Mouse (Mus musculus): ENCODE results near the gene Tbc1d14.

Gene Tbc1d14

DNA sequence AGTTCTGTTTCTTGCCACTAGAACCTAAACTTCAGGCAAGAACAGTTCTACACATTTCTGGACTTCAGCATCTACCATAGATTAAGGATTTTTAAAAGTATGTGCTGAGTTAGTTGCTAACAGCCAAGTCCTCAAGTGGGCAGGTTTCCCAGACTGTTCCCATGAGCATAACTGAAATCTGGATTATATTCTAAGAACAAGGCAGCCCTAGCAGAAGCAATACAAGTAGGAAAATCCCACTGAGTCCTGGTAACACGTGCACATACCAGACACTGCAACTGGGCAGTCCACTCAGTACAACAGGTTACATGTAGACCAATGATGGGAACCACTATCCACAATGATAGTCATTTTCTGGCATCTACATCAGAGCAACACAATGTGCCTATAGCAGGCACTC is 17.3 kb downstream of the Tbc1d14 start:
- no peak for DNase-seq

DNA sequence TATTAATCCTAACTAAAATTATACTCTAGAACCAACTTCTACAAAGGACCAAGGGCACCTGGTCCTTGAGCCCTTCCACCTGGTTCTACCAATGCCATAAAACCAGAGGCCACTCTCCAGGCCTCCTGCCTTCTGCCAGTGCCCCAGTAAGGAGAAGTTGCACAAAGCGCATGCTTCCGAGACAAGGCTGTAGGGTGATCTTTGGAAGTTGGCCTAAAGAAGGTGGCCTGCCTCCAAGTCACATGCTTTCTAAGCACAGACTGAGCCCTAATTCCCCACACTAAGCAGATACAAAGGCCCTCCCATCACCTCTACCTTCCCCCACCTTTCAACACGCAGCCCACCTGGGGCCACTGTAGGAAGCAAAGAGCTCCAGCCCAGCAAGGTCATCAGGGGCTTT is 17.8 kb downstream of the Tbc1d14 start:
- DNase-seq: no peak

DNA sequence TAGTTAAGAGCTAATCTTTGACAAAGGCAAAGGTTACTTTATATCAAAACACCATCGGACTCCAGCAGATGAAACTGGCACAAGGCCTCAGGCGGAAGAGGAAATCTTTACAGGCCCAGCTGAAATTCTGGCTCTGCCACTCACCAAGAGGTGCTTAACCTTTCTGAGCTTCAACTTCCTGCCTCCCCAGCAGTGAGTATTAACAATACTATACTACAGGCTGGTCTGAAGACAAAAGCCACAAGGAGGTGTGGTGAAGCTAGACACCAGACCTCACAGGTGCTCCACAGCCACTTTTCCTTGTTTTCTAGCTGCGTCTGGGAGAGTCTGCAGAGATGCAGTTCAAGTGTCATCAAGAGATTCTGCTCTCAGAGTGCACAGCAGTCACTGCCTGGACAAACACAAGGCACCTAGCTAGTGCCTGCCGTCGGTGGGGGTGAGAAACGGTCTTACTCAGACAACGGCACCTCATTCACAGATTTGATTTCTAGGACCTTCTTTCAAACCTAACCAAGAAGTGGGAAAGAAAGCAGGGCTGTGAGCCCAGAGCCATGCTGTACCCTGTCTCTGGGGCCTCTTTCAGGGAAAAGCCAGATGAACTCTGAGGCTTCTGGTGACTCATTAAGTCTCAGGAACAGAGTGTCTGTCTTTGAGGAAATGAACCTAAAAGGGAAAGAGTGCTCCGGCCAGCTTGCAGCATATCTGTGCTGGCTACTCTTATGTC is 18.8 kb downstream of the Tbc1d14 start:
- DNase-seq: no peak

DNA sequence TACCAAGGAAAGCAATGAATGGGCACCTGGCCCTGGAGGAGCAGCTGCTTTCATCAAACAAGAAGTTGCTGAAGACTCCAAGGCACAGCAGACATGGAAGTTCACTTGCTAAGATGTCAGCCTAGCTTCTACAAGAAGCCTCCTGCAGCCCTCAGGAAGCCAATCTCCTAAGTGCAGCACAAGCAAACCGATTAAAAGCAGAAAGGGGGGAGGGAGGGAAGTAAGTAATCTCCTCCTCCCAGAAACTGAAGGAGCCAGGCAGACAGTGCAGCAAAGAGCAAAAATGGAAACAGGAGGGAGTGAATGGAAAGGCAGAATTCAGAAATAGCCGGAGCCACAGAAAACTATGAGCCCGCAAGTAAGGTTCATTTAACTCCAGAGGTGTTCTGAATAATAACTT is 19.7 kb downstream of the Tbc1d14 start:
- DNase-seq: no peak

DNA sequence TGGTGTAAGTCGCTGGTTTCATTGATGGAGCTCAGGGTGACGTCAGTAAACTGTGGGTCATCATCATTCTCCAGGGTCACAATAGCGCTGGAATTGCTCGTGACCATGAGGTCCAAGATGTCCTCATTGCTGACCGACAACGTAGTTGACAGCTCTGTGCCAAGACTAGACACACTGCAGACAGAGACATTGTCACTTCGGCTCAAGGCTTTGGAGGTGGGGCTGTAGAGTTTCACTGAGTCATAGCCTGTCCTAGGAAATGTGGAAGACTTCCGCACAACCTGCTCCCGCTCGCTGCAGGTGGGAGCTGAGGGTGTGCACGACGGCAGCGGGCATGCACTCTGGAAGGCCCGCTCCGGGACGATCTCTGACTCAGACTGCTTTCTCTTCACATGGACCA is 21.7 kb downstream of the Tbc1d14 start:
- DNase-seq: no peak

DNA sequence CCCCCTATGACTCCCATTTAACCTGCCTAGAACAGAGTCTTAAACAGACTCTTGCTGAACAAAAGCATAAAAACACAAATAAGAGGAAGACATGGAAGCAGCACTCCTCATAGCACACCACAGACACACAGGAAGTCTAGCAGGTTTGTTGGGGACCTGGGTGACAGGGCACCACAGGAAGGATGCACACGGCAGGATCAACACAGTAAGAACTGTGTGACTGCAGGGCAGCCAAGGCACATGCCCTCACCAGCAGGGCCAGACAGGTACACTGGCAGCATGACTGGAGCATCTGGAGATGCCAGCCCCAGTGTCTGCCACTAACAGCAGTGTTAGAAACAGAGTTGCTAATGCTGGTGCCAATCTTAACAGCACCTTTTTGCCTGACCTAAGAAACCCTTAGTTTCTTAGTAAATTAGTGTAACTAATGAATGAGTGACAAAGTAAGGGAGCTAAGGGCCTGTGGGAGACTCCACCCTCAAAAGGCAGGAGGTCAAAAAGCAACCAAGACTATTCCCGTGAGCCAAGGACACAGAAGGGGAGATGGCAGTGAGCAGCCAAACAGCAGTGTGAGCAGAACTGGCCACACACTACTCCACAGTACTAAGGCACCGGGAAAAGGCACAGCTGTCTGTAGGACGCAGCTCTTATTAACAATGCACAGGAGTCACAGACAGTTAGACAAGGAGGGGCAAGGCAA is 22.4 kb downstream of the Tbc1d14 start:
- no peak for DNase-seq

DNA sequence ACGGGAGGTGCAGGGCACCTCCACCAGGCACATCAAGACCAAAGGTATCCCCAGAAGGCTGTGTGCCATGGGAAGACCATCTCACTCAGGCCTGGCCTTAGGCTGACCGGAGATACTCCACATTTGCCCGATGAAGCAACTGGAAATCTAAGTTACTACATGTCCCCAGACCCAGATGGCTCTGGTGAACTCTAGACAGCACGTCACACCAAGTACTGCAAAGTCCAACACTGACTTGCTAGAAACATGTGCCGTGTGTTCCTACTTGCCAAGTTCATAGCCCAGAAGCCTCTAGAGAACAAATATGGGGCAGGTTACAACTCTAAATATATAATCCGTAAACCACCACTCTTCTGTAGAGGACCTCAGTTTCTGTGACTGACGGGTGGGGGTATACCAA is 23.0 kb downstream of the Tbc1d14 start:
- DNase-seq: no peak

DNA sequence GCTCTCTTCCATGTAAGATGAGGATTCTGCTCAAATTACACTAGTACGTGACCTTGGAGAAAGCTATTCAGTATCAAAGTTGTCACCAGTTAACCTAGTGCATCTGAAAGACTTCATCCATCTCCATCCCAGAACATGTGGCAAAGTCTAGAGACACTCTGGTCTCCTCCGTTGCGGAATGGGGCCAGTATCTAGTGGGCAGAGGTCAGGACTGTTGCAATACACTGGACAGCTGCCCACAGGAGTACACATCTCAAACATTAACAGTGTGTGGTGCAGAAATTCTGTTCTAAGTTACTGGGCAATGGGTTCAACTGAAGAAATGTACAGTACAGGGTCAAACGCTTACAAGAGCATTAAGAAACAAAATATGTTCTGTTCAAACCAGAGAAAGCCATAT is 25.0 kb downstream of the Tbc1d14 start:
- DNase-seq: no peak

DNA sequence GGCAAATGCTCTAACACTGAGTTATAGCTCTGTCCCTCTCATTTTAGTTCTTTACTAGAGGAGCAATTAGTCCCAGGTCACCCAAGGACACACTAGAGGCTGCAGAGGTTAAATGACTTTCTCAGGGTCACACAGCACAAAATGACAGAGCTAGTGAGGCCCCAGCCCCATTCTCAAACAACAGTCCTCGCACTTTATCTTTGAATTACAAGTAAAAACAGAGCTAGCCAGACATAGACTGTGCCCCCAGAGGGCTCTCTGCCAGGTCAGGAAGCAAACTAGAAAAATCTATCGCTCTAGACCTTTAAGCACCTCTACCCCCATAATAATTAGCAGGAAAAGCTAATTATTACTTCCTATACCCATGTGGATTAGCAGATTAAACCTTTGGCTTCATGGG is 25.4 kb downstream of the Tbc1d14 start:
- DNase-seq: no peak

DNA sequence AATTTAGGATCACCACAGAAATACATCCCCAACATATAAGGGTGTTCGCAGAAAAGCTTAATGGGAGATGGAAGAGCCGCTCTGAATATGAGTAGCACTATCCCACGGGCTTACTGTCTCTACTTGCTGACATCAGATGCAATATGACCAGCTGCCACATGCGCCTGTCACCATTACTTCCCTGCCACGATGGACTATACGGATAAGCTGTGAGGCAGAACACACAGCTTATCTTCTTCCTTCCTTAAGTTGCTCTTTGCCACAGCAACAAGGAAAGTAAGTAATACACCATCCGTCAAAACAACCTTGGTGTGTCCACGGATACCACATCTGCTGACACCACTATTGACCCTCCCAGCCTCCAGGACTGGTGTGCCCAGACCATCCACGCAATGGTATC is 28.5 kb downstream of the Tbc1d14 start:
- DNase-seq: no peak

DNA sequence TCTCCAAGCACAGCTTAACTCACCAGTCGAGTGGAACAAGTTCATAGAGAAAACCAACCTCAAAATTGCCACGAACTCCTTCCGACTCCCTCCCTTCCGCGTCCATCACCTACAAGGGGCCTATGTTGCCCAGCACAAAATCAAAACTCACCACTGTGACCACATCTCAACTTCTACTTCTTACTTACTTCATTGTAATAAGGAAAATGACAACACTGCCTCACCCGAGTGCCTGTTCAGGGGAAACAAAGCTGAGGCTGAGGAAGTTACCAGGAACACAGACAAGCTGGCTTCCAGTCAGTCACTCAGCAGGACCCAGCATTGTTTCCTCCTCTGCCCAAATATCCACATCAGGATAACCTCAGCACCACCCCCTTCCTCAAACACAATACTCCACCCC is 29.3 kb downstream of the Tbc1d14 start:
- no peak for DNase-seq

DNA sequence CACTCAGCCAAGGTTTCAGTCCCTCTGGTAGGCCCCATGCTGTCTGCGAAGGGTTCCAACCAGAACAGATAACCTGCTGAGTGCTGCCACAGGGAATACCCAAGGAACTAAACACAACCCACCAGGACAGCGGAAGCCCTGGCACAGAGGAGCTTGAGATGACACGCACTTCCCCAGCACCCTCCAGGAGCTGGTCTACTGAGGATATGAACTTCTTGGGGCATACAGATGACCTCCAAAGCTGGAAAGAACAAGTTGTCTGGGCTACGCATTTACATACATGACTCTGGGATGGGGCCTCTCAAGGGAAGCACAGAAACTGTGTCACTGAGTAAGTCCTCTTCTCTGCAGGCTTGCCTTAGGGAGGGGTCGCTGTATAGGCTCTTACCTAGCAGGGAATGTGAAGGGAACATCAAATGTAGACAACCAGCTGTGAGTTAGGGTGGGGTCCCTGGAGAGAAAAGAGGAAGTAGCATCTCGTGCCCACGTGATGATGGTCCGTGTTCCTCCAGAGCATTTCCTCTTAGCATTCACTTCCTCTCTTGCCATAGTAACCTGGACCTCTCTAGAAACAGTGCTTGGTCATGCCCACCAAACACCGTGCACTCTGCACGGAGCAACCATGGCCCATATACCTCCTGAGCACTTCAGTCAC is 30.2 kb downstream of the Tbc1d14 start:
- DNase-seq: no peak

DNA sequence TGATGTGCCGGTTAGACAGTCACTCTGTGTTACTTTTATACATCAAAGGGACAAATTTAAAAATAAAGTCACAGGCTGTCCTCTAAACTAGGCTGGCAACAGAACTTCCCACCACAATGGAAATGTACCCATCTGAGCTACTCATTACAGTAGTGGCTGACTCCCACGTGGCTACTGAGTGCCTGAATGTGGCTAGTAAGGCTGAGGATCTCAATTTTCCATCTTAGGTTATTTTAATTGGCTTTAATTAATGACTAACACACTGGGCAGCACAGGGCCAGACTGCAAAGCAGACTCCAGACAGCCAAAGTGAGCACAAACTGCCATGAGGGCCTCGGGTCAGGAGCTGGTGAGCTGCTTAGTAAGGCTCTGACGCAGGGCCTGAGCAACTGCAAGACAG is 31.6 kb downstream of the Tbc1d14 start:
- no peak for DNase-seq

DNA sequence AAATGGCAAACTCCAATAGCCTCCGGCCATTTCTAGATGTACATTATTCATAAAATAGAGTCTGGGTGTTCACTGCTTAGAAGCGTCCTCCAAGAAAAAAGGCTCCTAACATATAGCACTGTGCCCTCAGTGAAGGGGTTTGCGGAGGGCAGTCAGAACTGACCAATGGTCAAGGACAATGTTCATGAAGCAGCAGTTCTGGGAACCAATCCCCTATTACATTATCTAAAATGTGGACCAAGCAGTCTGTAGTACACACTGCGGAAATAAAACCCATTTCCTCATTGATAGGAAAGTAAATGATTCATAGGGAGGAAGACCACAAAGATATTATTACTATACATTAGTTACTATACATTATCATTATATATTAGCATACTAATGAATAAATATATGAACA is 32.6 kb downstream of the Tbc1d14 start:
- DNase-seq: no peak

DNA sequence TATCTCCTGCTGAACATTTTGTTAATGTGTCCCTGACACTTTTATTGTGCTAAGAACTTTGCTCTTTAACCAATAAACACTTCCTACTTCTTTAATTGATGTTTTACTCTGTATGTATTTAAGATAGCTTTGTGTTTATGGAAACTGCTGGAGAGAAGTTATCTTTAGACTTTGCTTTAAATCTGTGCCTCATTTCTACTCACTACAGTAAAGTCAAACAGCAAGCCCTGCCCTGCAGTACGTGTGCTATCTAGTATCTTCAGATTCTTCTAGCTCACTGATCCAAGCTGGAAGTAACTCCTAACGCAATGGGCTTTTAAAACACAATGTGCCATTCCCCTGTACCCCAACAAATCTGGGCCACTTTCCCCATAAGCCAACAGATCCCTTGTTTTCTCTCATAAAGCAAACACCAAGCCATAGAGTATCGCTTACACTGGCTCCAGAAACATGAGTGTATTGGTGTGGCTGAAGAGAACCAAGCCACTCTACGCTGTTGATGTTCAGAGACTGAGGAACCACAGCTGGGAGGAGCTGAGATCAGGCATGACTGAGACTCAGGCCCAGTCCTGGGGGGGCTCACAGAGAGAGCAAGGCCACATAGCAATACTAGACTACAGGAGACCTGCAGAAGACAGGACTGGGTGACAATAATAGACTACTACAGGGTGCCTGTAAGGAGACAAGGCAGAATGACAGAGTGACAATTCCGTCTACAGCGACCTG is 33.4 kb downstream of the Tbc1d14 start:
- no peak for DNase-seq

DNA sequence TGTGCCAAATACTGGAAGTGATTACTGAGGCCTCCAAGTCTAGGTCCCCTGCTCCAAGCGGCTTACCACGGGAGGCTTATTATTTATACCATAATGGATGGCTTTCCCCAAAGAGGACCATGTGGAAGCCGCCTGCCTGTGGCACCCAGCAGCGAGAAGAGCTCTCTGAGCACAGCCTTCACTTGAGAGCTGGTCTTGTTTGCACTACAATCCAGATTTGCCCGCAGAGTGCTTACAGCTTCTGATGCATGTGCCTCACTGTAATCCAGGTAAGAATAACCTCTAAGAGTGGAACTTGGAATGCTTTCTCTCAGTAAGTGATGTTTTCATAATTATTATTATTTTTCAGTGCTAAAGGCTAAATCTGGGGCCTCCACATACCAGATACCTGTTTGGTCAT is 34.0 kb downstream of the Tbc1d14 start:
- DNase-seq: no peak

DNA sequence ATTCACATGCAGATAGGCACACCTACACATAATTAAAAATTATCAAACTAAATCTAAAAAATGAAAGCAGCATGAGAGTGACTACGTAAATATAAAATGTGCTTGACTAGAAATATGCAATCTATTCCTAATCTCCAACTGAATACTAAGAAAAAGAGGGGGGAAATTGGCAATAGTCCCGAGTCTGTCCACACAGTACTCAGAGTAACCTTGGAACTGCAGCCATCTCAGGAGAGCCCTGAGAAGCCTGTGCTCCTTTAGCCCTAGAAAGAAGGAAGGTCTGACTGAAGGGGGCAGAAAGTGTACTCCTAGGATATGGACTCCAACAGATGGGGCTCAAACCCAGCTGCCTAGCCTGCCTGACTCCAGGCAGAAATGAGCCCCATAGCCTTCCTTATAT is 34.5 kb downstream of the Tbc1d14 start:
- no peak for DNase-seq

DNA sequence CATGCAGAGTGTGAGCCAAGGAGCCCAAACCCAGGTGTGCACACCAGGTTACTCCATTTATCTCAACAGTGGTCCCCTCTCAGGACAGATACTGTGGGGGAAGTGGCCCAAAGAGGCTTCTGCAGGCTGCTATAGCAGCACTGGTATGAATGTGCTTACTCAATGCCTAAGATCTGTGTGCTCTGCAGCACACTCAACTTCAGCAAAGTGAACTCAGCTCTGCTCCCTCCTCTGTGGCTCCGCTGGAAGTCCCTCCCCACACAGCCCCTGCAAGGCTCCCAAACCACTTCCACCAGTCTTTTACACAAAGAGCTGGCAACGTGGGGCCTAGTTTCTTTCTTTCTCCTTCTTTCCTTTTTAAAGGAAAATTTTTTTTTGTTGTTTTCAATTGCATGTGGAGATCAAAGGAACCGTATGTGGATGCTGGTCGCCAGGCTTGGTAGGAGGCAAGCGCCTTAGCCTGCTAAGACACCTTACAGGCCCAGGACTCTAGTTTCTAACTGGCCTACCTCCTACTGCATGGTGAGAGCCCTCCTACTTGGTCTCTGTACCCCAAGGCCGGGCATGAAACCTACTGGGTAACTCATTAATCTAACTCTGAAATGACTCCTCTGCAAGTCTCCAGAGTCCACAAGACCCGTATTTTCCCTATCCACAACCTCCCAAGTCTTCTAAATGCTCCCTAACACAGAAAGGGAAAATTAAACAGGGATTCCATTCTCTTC is 35.3 kb downstream of the Tbc1d14 start:
- DNase-seq: no peak

DNA sequence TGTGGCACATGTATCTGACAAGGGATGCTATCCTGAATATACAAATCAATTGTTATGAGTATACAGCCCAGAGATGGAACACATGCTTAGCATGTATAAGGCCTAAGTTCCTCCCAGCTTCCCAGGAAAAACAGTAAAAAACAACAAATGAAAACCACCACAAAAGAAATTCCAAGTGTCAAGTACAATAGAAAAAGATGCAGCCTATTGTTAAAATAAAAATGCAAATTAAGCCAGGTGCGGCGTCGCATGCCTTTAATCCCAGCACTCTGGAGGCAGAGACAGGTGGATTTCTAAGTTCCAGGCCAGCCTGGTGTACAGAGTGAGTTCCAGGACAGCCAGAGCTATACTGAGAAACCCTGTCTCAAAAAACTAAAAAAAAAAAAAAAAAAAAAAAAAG is 36.2 kb downstream of the Tbc1d14 start:
- no peak for DNase-seq

DNA sequence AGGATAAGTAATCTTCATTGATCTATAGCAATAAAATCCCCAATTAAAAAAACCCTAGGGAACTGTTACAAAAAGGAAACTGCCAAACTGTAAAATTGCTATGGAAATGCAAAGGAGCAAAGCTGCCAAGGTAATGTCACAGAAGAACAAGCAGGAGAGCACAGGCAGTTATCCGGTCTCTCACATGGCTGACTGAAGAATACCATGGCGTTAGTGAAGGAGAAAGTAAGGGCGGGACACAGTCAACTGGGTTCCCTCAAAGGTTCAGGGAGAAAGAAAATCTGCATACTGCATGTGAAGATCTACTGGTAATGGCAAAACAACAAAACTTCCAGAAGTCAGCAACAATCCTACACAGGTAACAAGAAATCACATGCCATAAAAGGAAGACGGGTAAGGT is 36.8 kb downstream of the Tbc1d14 start:
- no peak for DNase-seq

DNA sequence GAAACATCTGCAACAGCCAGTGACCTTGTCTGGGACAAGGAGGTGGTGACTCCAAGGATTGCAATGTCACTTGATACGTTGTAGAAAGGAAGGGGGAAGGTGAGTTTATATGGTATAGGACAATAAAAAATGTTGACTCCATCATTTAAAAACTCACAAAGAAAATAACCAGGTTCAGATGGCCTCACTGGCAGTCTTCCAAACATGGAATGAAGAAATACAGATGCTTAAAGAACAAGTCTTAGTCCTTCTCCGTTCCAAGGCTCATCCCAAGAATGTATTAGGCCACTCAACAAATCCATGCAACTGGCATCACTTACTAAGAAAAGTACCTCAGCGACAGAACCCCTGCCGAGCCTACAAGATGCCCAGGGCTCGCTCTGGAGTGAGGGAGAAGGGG is 38.6 kb downstream of the Tbc1d14 start:
- no peak for DNase-seq

DNA sequence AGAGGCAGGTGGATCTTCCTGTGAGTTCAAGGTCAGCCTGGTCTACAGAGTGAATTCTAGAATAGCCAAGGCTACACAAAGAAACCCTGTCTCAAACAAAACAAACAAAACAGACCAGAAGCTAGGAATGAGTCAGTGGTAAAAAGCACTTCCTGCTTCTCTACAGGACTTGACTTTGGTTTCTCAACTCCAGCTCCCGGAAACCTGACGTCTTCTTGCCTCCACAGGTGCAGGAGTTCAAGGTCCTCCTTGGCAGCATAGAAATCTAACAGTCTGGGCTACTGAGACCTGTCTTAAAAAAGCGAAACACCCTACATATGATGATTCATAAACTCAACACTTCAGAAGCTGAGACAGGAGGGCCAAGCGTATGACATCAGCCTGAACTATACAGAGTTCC is 39.2 kb downstream of the Tbc1d14 start:
- DNase-seq: no peak

DNA sequence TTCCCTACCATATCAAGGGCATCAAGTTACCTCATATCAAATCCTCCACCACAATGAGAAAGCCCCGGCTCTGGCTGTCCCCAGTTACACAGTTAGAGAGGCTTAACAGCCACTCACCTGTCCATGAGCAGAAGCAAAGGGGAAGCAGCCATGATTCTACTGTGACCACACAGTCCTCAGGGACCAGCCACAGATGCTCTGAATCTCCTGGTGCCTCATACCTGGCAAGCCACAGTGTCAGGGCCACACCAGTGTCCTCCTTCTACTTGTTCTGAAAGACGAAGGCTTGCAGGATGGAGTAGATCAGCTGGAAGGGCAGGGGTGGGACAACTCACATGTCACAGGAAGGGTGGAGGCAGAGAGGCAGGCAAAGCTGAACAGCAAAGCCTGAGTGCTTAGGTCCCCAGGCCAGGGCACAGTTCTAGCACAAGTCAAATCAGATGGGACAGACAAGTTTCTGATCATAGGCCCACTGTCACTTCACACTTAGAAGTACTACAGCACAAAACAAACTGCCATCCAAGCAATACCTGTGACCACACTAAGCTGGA is 39.9 kb downstream of the Tbc1d14 start:
- no peak for DNase-seq
